Mouse (Mus musculus) Patski (cell line): ENCODE data around the gene Cul7. TPM values are rescaled to one million over a fixed set of nuclear protein-coding genes. Genes with fewer than 3 reads are reported as not detected.

Experiments
- ATAC-seq: fragments of 100-300 bp; one replicate; pipeline ENCODE4 v1.8.0; 2021
- CTCF ChIA-PET: fragments of 350-600 bp; sonication (Branson Sonifier 250); formaldehyde crosslinking; loops from one replicate; lab custom pipeline; 2022; ENCODE audit warnings: inconsistent platforms; lab: Charles Lee
- POLR2A ChIA-PET: fragments of 350-600 bp; sonication (Branson Sonifier 250); formaldehyde crosslinking; loops from one replicate; lab custom pipeline; 2022; ENCODE audit warnings: antibody characterized with exemption, inconsistent platforms; lab: Charles Lee
- DNase-seq: peaks from one replicate; pipeline ENCODE4 v3.0.0-alpha.2; 2011; ENCODE audit warnings: low read depth, low spot score
- H3K27me3 ChIP-seq: fragments of 371-371 bp; one replicate; pipeline ENCODE4 v1.5.1; 2021
- CTCF ChIP-seq: fragments of 100-300 bp; IDR thresholded peaks from one replicate; pipeline ENCODE4 v1.5.1; 2021
- in situ Hi-C: fragments of 300-500 bp; cut with MboI; formaldehyde crosslinking; loops from 3 replicates; pipeline ENCODE4 v1.11.1; 2018; ENCODE audit warnings: low pct_unique_long_range_greater_than_20kb, mixed read lengths
- polyA plus RNA-seq: library from polyadenylated mRNA; unstranded; gene quantifications from one replicate; pipeline ENCODE4 v1.2.3, GENCODE M21; 2021

Cul7 gene
- polyA plus RNA-seq, 1 experiment from 2014 or later: 109 TPM

DNA sequence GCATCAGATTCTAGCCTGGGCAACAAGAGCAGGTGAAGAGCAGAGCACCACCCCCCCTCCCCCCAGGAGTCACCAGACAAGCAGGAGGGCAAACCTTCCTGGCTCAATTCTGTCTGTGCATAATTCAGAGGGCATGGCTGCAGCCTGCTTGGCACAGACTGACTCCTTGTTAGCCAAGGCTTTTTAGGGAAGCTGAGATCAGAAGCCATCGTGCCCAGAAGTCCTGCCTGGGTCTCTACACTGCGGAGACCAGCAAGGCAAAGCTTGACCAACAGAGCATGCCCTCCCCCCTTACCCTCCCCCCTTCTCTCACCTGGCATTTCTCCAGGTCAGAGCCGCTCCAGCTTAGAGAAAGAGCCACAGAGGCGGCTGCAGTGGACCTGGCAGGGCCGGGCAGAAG, 12.6 kb downstream of the Cul7 start:
- in situ Hi-C loops: no loop called here
- no peak for TF ChIP-seq CTCF
- POLR2A ChIA-PET: interaction anchor here (0.9 kb wide), 1 partner anchor 11 kb away, joined by 3 read pairs; no protein-coding TSS in a partner anchor
- H3K27me3 ChIP-seq: no peaks in the 10 kb centered on the region
- CTCF ChIA-PET: interaction anchor here (0.9 kb wide), 1 partner anchor 12 kb away, joined by 4 read pairs; the partner anchor contains the start of gene Rrp36
- no peak for DNase-seq
- ATAC-seq: no peak

DNA sequence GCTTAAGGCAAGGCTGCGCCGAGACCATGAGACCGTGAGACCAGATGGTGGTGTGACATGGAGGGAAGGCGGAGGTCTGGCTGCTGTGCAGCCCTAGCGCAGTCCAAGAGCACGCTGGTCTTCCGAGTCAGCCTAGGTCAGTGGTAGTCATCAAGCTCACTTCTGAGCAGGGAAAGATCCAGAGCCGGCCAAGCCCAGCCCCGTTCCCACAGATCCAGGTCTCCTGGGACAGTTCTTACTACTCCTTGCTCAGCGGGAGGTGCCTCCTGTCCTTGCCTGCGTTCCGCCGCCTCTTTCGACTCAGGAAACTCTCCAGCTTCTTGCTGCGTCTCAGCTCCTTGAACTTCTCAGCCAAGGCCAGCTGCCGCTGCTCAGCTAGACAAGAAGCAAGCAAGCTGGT, 17.6 kb downstream of the Cul7 start:
- no peak for ATAC-seq

GRCm38 (mm10) chr17:46669911-46670310, 19.8 kb downstream of the Cul7 start:
- no peak for DNase-seq
- CTCF ChIA-PET: interaction anchor here (1.2 kb wide), 1 partner anchor 35 kb away, joined by 3 read pairs; the partner anchor contains the start of gene Ppp2r5d
- no peaks in the 10 kb centered on the region for H3K27me3 ChIP-seq
- ATAC-seq: no peak
- no peak for TF ChIP-seq CTCF
- in situ Hi-C loops: no loop called here
- POLR2A ChIA-PET: no interaction called here

More for the DNA sequence above, 17.6 kb downstream of the Cul7 start:
- no peak for TF ChIP-seq CTCF
- H3K27me3 ChIP-seq: no peaks in the 10 kb centered on the region
- in situ Hi-C loops: no loop called here
- no peak for DNase-seq
- POLR2A ChIA-PET: interaction anchor here (1.0 kb wide), 1 partner anchor 16 kb away, joined by 3 read pairs; no protein-coding TSS in a partner anchor
- CTCF ChIA-PET: no interaction called here

- CTCF ChIA-PET: interaction anchor here (0.8 kb wide), 1 partner anchor 11 kb away, joined by 4 read pairs; no protein-coding TSS in a partner anchor
- peak; percentile 44 for DNase-seq
- no peak for TF ChIP-seq CTCF
- ATAC-seq: peak; percentile 87
- in situ Hi-C loops: no loop called here
- POLR2A ChIA-PET: interaction anchor here (0.7 to 0.8 kb wide), 3 partner anchors 9 to 377 kb away, joined by 3 to 4 read pairs (median 3); partner anchors contain the start of gene Dlk2
- no peaks in the 10 kb centered on the region for H3K27me3 ChIP-seq
These were observed 23.9 kb downstream of the Cul7 start, which contains the start of gene Rrp36 for GRCm38 (mm10) chr17:46673850-46674529. Gene Rrp36, minus strand, starts transcription at chr17:46674352.

DNA sequence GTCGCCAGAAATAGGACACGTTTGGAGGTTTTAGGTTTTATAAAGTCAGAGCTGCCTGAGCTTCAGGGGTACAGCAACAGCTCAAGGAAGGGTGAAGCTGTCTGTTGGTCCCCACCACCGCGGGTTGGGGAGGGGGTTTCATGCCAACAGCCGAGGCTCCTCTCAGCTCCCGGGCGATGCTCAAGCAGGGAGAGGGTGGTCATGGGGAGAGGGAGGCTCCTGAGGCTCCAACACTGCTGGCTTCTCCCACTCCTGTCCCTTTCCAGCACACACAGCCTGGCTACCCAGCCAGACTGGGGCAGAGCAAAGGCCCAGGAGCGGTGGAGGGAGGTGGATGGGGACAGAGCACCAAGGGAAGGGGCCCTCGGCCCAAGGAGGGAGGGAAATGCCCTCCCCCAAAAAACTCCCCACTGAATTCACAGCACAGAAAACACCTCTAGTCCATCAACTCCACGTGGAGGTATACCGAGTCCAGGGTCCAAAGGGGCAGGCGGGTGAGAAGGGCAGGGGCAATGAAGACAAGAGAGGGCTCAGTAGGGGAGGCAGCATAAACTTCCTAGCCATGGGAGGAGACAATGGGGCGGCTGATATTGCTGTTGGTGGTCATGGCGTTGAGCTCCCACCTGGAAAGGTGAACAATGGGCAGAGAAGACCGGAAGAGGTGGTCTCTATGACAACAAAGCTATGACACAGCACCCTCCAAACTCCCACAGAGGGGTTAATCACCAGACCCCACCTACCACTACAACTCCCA, 24.6 kb downstream of the Cul7 start:
- ATAC-seq (no peak), DNase-seq (no peak)
- H3K27me3 ChIP-seq: no peaks in the 10 kb centered on the region
- TF ChIP-seq CTCF: no peak
- ChIA-PET CTCF (interaction anchor here (0.8 kb wide), 1 partner anchor 12 kb away, joined by 4 read pairs; no protein-coding TSS in a partner anchor), POLR2A (interaction anchor here (0.8 kb wide), 1 partner anchor 10 kb away, joined by 4 read pairs; no protein-coding TSS in a partner anchor)
- in situ Hi-C loops: no loop called here

- ChIA-PET POLR2A (no interaction called here), CTCF (interaction anchor here (1.3 to 1.4 kb wide), 2 partner anchors 23 to 37 kb away, joined by 3 to 4 read pairs; no protein-coding TSS in a partner anchor)
- TF ChIP-seq CTCF: no peak
- no peak for ATAC-seq
- in situ Hi-C loops: no loop called here
- DNase-seq: no peak
- H3K27me3 ChIP-seq: no peaks in the 10 kb centered on the region
These were observed 28.3 kb downstream of the Cul7 start, which contains the start of gene Mea1 for GRCm38 (mm10) chr17:46678416-46678815. Gene Mea1, plus strand, starts transcription at chr17:46678793.

DNA sequence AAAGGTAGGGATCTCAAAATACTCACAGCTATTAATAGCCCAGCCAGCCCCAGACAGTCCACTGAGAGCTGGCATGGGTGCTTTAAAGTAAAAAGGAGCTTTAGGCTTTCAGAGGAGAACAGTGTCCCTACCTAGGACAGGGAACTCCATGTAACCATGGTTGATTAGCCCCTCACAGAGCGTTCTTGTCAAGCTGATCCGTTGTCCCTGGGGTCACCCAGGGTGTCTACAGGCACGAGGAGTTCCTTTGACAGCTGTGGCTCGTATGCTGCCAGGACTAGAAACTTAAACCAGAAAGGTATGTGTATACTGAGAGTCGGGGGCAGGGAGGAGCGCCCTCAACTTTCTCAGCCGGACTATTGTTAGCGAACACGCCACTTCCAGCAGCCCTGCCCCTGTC, 28.8 kb downstream of the Cul7 start:
- no peak for TF ChIP-seq CTCF
- ChIA-PET CTCF (interaction anchor here (1.3 to 2.0 kb wide), 4 partner anchors 16 to 45 kb away, joined by 3 to 4 read pairs (median 4); no protein-coding TSS in a partner anchor), POLR2A (interaction anchor here (1.7 kb wide), 1 partner anchor 35 kb away, joined by 11 read pairs; no protein-coding TSS in a partner anchor)
- H3K27me3 ChIP-seq: no peaks in the 10 kb centered on the region
- DNase-seq: no peak
- no peak for ATAC-seq
- in situ Hi-C loops: no loop called here

- TF ChIP-seq CTCF: no peak
- in situ Hi-C loops: no loop called here
- CTCF ChIA-PET: interaction anchor here (1.3 to 2.0 kb wide), 3 partner anchors 14 to 44 kb away, joined by 4 read pairs; no protein-coding TSS in a partner anchor
These were observed 30.0 kb downstream of the Cul7 start for GRCm38 (mm10) chr17:46679843-46680759.

DNA sequence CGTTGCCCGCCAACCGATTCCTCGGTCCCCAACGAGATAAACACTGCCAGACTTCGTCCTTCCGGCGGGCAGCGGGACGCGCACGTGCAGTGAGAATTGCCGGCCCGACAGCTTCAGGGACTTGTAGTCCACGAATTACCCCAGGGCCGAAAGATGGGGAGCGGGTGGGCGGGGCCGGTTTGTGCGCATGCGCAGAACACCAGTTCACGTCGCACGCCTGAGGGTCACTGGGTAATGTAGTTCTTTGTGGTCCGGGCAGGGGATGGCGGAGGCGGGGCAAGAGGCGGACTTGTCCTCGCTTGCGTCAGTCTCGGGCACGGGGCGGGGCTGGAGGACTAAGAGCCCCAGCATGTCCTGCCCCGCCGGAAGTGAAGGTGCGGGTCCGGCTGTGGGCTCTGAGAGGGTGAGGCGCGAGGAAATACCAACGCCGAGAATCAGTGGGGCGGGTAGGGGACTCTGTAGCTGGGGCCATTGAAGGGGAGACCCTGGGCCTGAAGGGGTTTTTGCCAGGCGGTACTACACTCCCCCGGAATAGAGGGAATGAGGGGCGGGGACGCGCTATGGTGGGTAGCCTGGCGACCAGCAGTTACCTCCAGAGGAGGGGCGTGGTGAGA, 30.7 kb downstream of the Cul7 start, which contains the start of gene Klhdc3:
TSS of gene Klhdc3 (minus strand) at position 155 of the 614 bp plus-strand sequence.
- no peak for TF ChIP-seq CTCF
- POLR2A ChIA-PET: interaction anchor here (1.0 to 1.7 kb wide), 7 partner anchors 9 to 93 kb away, joined by 3 to 11 read pairs (median 3); partner anchors contain the start of genes Cul7, Ppp2r5d and Ptk7
- DNase-seq: peak; percentile 91
- peak; percentile 91 for ATAC-seq
- no peaks in the 10 kb centered on the region for H3K27me3 ChIP-seq
- CTCF ChIA-PET: interaction anchor here (2.0 kb wide), 1 partner anchor 43 kb away, joined by 4 read pairs; no protein-coding TSS in a partner anchor
- in situ Hi-C loops: no loop called here

More at GRCm38 (mm10) chr17:46679843-46680759, 30.0 kb downstream of the Cul7 start:
- POLR2A ChIA-PET: interaction anchor here (1.0 to 1.7 kb wide), 6 partner anchors 21 to 93 kb away, joined by 3 to 11 read pairs (median 3); partner anchors contain the start of genes Cul7, Ppp2r5d and Ptk7
- H3K27me3 ChIP-seq: no peaks in the 10 kb centered on the region
- ATAC-seq: no peak
- DNase-seq: no peak
